Mouse (Mus musculus) kidney, adult 10 weeks (tissue): ENCODE results near the gene Eaf2. TPM values are rescaled to one million over a fixed set of nuclear protein-coding genes. Genes with fewer than 3 reads are reported as not detected.

Experiments used
- polyA plus RNA-seq: library from polyadenylated mRNA; stranded (reverse); fragments of 350-450 nt; fragmentation: Illumina TruSeq; extraction: RNeasy Lipid Tissue Mini Kit (QIAGEN cat#74804); gene quantifications from one replicate; pipeline ENCODE4 v1.2.3, GENCODE M21; 2014; ENCODE audit warnings: low read depth, low replicate concordance

Gene Eaf2
- polyA plus RNA-seq, result 37.1 TPM

GRCm38 (mm10) chr16:36874583-36875275 lies at the start of gene Eaf2, which contains the start of gene Golgb1:
TSS of gene Eaf2 (minus strand) at chr16:36875003.
TSS of gene Golgb1 (plus strand) at chr16:36875140.

GRCm38 (mm10) chr16:36828054-36828786 lies 46.6 kb downstream of the Eaf2 start, which contains the start of gene Iqcb1:
TSS of gene Iqcb1 (plus strand) at chr16:36828385.

GRCm38 (mm10) chr16:36784594-36785313 lies 90.0 kb downstream of the Eaf2 start, which contains the start of gene Slc15a2:
TSS of gene Slc15a2 (minus strand) at chr16:36784962.

Other genes starting within 250 kb of the Eaf2 start
- gene Cd86, start 208.9 kb downstream of the Eaf2 start, polyA plus RNA-seq, result 3.9 TPM
- gene Ildr1, start 181.0 kb downstream of the Eaf2 start, polyA plus RNA-seq, result 33.5 TPM
- 144 TPM for gene Slc15a2, start 90.0 kb downstream of the Eaf2 start, polyA plus RNA-seq
- gene Iqcb1, start 46.6 kb downstream of the Eaf2 start, polyA plus RNA-seq, result 23.8 TPM
- 24.6 TPM for gene Golgb1, start 137 bp upstream of the Eaf2 start, polyA plus RNA-seq
- gene Hcls1, start 60.0 kb upstream of the Eaf2 start, polyA plus RNA-seq, result 0.69 TPM
- gene Fbxo40, start 115.5 kb upstream of the Eaf2 start, polyA plus RNA-seq, result 11.8 TPM
- gene Polq, start 136.8 kb upstream of the Eaf2 start, polyA plus RNA-seq, result 0.53 TPM